10 mouse cellular contexts compared by ENCODE assay signal in the genomic region with DNA sequence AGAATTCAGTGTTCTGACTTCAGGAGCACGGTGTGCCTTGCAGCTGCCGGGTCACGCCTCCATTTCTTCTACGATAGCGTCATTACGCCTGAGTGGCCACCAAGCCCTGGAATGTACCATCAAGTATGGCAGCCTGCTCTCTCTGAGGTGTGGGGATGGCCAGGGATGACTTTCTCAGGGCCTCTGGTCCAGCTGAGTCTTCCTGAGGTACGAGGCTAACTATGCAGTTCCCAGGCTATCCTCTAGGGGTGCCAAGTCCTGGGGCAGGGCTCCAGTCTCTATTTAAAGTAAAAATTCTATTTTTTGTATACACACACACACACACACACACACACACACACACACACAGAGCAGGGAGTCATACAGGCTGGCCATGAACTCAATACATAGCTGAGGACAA. TPM values are rescaled to one million over a fixed set of nuclear protein-coding genes. Genes with fewer than 3 reads are reported as not detected.
DNase-seq lines count a peak whose midpoint lies in the region; ATAC-seq and TF ChIP-seq lines count a peak whose summit lies in the region.
"Had no signal": no experiment of that assay in that cellular context is flagged by ENCODE, and none has a peak within 500 bp of the region (broad histone marks: within the 10 kb centered on the region; RNA-seq: fewer than 3 reads in every experiment).

No protein-coding gene starts in this region.

- 79% methylated on average over 7 of the region's 7 CpGs for WGBS in heart, postnatal 0 days
- WGBS in midbrain, embryonic 11.5 days = 64% methylated on average over 7 of the region's 7 CpGs
- WGBS in midbrain, embryonic 16.5 days = 66% methylated on average over 7 of the region's 7 CpGs

- peaks cover 13% of the 10 kb centered on the region; the same call in 1 of the 2 replicates for H3K36me3 ChIP-seq in heart, postnatal 0 days (replicated peaks; ENCODE audit: control insufficient read depth, insufficient read depth, low read length)
- no peaks in the 10 kb centered on the region for H3K36me3 ChIP-seq in midbrain, embryonic 11.5 days (ENCODE audit: control insufficient read depth, insufficient read depth, low read length)
- peaks cover 9% of the 10 kb centered on the region for H3K36me3 ChIP-seq in midbrain, embryonic 16.5 days (ENCODE audit: control insufficient read depth, insufficient read depth, low read length)

- no peak for DNase-seq in heart, postnatal 0 days (ENCODE audit: low spot score)
- DNase-seq in heart, postnatal 10 days = no peak
- DNase-seq in midbrain, embryonic 11.5 days (ENCODE audit: low spot score, missing footprints) = peak; percentile 85
- DNase-seq in urinary bladder, adult 2 months (ENCODE audit: low spot score) = no peak
- no peak for DNase-seq in frontal cortex, postnatal 14 days (ENCODE audit: low spot score in 2 of 2)
- DNase-seq: heart, postnatal 4 days had no signal

- no peak overlapping the region for H3K9ac ChIP-seq in heart, postnatal 0 days (replicated peaks; ENCODE audit: low read depth, low read length)
- no peak overlapping the region for H3K9ac ChIP-seq in midbrain, embryonic 11.5 days (ENCODE audit: low read length)
- no peak overlapping the region for H3K9ac ChIP-seq in midbrain, embryonic 16.5 days (ENCODE audit: low read depth, low read length)
- H3K9ac ChIP-seq: limb, embryonic 15.5 days had no signal

- no peak for TF ChIP-seq EP300 in heart, postnatal 0 days (IDR thresholded peaks at IDR 0.05; ENCODE audit: low read depth)

- ATAC-seq in heart, postnatal 0 days (ENCODE audit: insufficient read depth, low read depth) = no peak
- no peak for ATAC-seq in midbrain, embryonic 11.5 days (ENCODE audit: low FRiP score)
- no peak for ATAC-seq in midbrain, embryonic 16.5 days
- peak; percentile 51; the same call in 1 of the 2 replicates for ATAC-seq in neutrophil, adult 5-6 weeks (ENCODE audit: extremely low read depth, insufficient number of reproducible peaks, low FRiP score, poor library complexity, severe bottlenecking)

- intact Hi-C loops in heart, postnatal 10 days (cut with DNase I) = no loop called here

- TF ChIP-seq POLR2A in cortical plate, adult 2 months (IDR thresholded peaks at IDR 0.05; ENCODE audit: extremely low read depth, insufficient read depth, low read length) = no peak

- H3K4me2 ChIP-seq in heart, postnatal 0 days (ENCODE audit: low read depth, low read length) = no peak overlapping the region
- no peak overlapping the region for H3K4me2 ChIP-seq in midbrain, embryonic 11.5 days
- H3K4me2 ChIP-seq in midbrain, embryonic 16.5 days (ENCODE audit: low read length) = no peak overlapping the region
- H3K4me2 ChIP-seq: limb, embryonic 15.5 days had no signal

- TF ChIP-seq CTCF in heart, postnatal 0 days (IDR thresholded peaks at IDR 0.05; ENCODE audit: low read depth) = peak; percentile 27
- TF ChIP-seq CTCF in cortical plate, adult 2 months (IDR thresholded peaks at IDR 0.05; ENCODE audit: extremely low read depth, insufficient read depth, low read length) = peak; percentile 30

- H3K4me3 ChIP-seq in heart, postnatal 0 days (ENCODE audit: low read depth, low read length) = no peak overlapping the region
- no peak overlapping the region for H3K4me3 ChIP-seq in midbrain, embryonic 11.5 days (ENCODE audit: low read depth, low read length)
- no peak overlapping the region for H3K4me3 ChIP-seq in midbrain, embryonic 16.5 days (ENCODE audit: low read depth, low read length)
- no peak overlapping the region for H3K4me3 ChIP-seq in cortical plate, adult 2 months (ENCODE audit: insufficient read depth, low read length)
- H3K4me3 ChIP-seq: limb, embryonic 15.5 days had no signal

- no peaks in the 10 kb centered on the region for H3K9me3 ChIP-seq in heart, postnatal 0 days (replicated peaks; ENCODE audit: control insufficient read depth, low read length)
- no peaks in the 10 kb centered on the region for H3K9me3 ChIP-seq in midbrain, embryonic 11.5 days (ENCODE audit: control insufficient read depth, low read length)
- no peaks in the 10 kb centered on the region for H3K9me3 ChIP-seq in midbrain, embryonic 16.5 days (replicated peaks; ENCODE audit: control insufficient read depth, low read length, poor library complexity, severe bottlenecking)
- H3K9me3 ChIP-seq: limb, embryonic 15.5 days had no signal

- H3K27ac ChIP-seq in heart, postnatal 0 days (ENCODE audit: low read depth) = no peak overlapping the region
- H3K27ac ChIP-seq in midbrain, embryonic 11.5 days (ENCODE audit: low read depth, low read length) = no peak overlapping the region
- no peak overlapping the region for H3K27ac ChIP-seq in midbrain, embryonic 16.5 days (ENCODE audit: low read length)
- H3K27ac ChIP-seq in cortical plate, adult 2 months (ENCODE audit: insufficient read depth, low read length) = no peak overlapping the region
- H3K27ac ChIP-seq: limb, embryonic 15.5 days had no signal

- H3K27me3 ChIP-seq in heart, postnatal 0 days (ENCODE audit: control insufficient read depth, insufficient read depth, low read length) = no peaks in the 10 kb centered on the region
- no peaks in the 10 kb centered on the region for H3K27me3 ChIP-seq in midbrain, embryonic 11.5 days (ENCODE audit: control insufficient read depth, insufficient read depth, low read length)
- no peaks in the 10 kb centered on the region for H3K27me3 ChIP-seq in midbrain, embryonic 16.5 days (ENCODE audit: control insufficient read depth, insufficient read depth, low read depth, low read length)
- H3K27me3 ChIP-seq: limb, embryonic 15.5 days had no signal

- peaks cover 14% of the 10 kb centered on the region for H3K4me1 ChIP-seq in heart, postnatal 0 days (ENCODE audit: control insufficient read depth, insufficient read depth)
- no peaks in the 10 kb centered on the region for H3K4me1 ChIP-seq in midbrain, embryonic 11.5 days (ENCODE audit: control insufficient read depth, insufficient read depth, low read length)
- no peaks in the 10 kb centered on the region for H3K4me1 ChIP-seq in midbrain, embryonic 16.5 days (ENCODE audit: control insufficient read depth, insufficient read depth, low read length)
- no peaks in the 10 kb centered on the region for H3K4me1 ChIP-seq in cortical plate, adult 2 months (ENCODE audit: control insufficient read depth, insufficient read depth, low read length)

RNA-seq across cellular contexts. Expression of a gene that starts 12.4 kb away (rescaled TPM):
- 209 and 250 TPM in 2 replicates for total RNA-seq in heart, postnatal 0 days (2014; rRNA removed; ENCODE audit: low replicate concordance)
- polyA plus RNA-seq in heart, postnatal 0 days (2015; fragmentation: Nextera tagmentation; extraction: Ambion mirVana) = 166 and 171 TPM in 2 replicates
- 100 to 1,000 TPM; 107 to 116 TPM for total RNA-seq in heart, postnatal 10 days (2021)
- 70.5 and 77.9 TPM in 2 replicates for polyA plus RNA-seq in midbrain, embryonic 11.5 days (2014; fragmentation: Nextera tagmentation; extraction: Ambion mirVana)
- 121 and 139 TPM in 2 replicates for polyA plus RNA-seq in midbrain, embryonic 16.5 days (2015; fragmentation: Nextera tagmentation; extraction: Ambion mirVana)
- 170 and 175 TPM in 2 replicates for polyA plus RNA-seq in cortical plate, adult 2 months (2012; rRNA removed)
- total RNA-seq in neutrophil, adult 5-6 weeks (2017) = not detected in 2 replicates
- 180 and 193 TPM in 2 replicates for polyA plus RNA-seq in urinary bladder, adult 2 months (2012; rRNA removed)

RNA-seq across cellular contexts. Expression of a gene that starts 20.1 kb away (rescaled TPM):
- total RNA-seq in heart, postnatal 0 days (2014; rRNA removed; ENCODE audit: low replicate concordance) = 5.3 and 11.4 TPM in 2 replicates
- 10.4 and 10.9 TPM in 2 replicates for polyA plus RNA-seq in heart, postnatal 0 days (2015; fragmentation: Nextera tagmentation; extraction: Ambion mirVana)
- 1 to 10 TPM; 4.4 to 7.0 TPM for total RNA-seq in heart, postnatal 10 days (2021)
- polyA plus RNA-seq in midbrain, embryonic 11.5 days (2014; fragmentation: Nextera tagmentation; extraction: Ambion mirVana) = 38.5 and 39.1 TPM in 2 replicates
- polyA plus RNA-seq in midbrain, embryonic 16.5 days (2015; fragmentation: Nextera tagmentation; extraction: Ambion mirVana) = 41.0 and 43.0 TPM in 2 replicates
- 9.9 and 10.3 TPM in 2 replicates for polyA plus RNA-seq in cortical plate, adult 2 months (2012; rRNA removed)
- 19.2 and 19.5 TPM in 2 replicates for total RNA-seq in neutrophil, adult 5-6 weeks (2017)
- 7.5 TPM in 2 replicates for polyA plus RNA-seq in urinary bladder, adult 2 months (2012; rRNA removed)
